Mouse (Mus musculus): ENCODE results near the gene Fam216a. TPM values are rescaled to one million over a fixed set of nuclear protein-coding genes. Genes with fewer than 3 reads are reported as not detected.
"Not testable (repeated sequence)": the region's sequence is repeated elsewhere in the genome, so short reads cannot be mapped to it uniquely, and the experiment has no call there.

Gene Fam216a
- polyA plus RNA-seq, 1 experiment from 2014 or later = 67.4 TPM

DNA sequence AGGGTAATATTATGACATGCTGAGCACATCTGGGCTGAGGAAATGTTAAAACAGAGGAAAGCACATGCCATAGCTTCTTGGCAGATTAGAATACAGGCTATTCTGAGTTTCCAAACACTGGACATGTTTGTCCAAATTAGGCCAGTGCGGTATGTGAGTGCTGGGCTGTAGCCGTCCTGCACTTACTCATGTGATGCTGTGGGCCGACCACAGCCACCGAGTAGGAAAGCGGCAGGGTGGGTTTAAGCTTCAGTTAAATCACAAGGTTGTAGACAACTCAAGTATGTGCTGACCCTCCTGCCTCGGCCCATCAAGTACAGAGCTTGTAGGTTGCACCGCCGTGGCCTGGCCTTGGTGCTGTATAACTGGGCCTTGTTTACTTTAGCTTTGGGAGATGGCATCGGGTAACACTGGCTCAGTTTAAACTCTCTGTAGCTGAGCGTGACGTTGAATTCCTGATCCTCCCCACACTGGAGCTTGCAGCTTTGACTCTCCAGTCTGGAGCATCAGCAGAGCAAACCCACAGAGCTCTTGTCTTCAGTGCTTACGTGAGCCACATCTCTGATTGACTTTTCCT, 51.9 kb downstream of the Fam216a start:
- H3K9me3 ChIP-seq (replicated peaks; ENCODE audit: control insufficient read depth, low read length) = no peaks in the 10 kb centered on the region
- H3K9ac ChIP-seq (ENCODE audit: low read depth, low read length) = no peak overlapping the region
- peak overlapping the region; percentile 70 for H3K27ac ChIP-seq (ENCODE audit: low read depth, low read length)
- peaks cover 14% of the 10 kb centered on the region for H3K4me1 ChIP-seq (ENCODE audit: control insufficient read depth, insufficient read depth, low read length)
- no peak overlapping the region for H3K4me2 ChIP-seq
- no peak for ATAC-seq (replicated peaks; ENCODE audit: insufficient number of reproducible peaks, low FRiP score, low TSS enrichment)
- H3K27me3 ChIP-seq (ENCODE audit: control insufficient read depth, insufficient read depth, low read length) = no peaks in the 10 kb centered on the region
- peaks cover 6% of the 10 kb centered on the region; the same call in 1 of the 2 replicates for H3K36me3 ChIP-seq (ENCODE audit: control insufficient read depth, insufficient read depth, low read length)
- 63% methylated on average over 12 of the region's 12 CpGs for WGBS (ENCODE audit: insufficient replicate concordance)
- no peak overlapping the region for H3K4me3 ChIP-seq (ENCODE audit: low read depth, low read length)

DNA sequence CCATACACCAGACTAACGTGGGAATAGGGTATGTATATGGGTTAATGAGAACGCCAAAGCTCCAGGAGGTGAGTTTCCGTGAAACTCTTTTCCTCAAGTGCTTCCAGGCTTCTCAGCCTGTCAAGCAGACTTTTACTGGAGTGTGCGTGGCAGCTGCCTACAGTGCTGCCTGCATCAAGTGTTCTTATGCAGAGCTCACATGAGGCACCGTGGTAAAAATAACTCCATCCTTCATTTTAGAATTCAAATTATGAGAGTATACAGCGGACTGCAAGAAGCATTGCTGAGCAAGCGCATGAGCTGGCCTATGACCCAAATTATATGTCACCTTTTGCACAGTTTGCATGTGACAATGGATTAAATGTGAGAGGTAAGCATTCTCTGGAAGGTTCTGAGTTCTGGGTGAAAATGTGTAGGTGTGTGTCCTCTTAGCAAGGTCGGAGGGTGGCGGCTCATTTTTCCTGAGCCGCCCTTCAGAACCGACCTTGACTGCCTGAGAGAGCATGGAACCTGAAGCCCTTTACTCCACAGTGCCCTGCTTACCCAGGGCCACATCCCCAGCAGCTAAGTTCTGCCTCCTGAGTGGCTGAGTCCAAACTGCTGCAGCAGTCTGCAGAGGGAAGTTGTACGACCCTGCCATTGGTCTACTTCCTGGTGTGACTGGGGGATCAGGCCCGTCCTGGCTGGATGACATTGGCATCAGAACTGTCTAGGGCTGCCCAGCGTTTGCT, 52.5 kb downstream of the Fam216a start:
- Histone ChIP-seq H3K27me3 (ENCODE audit: control insufficient read depth, insufficient read depth, low read length) (no peaks in the 10 kb centered on the region), H3K9ac (ENCODE audit: low read depth, low read length) (no peak overlapping the region), H3K4me1 (ENCODE audit: control insufficient read depth, insufficient read depth, low read length) (peaks cover 18% of the 10 kb centered on the region), H3K4me3 (ENCODE audit: low read depth, low read length) (no peak overlapping the region), H3K9me3 (replicated peaks; ENCODE audit: control insufficient read depth, low read length) (no peaks in the 10 kb centered on the region), H3K36me3 (ENCODE audit: control insufficient read depth, insufficient read depth, low read length) (peaks cover 2% of the 10 kb centered on the region; the same call in 1 of the 2 replicates), H3K27ac (ENCODE audit: low read depth, low read length) (peak overlapping the region; percentile 70), H3K4me2 (no peak overlapping the region)
- ATAC-seq (replicated peaks; ENCODE audit: insufficient number of reproducible peaks, low FRiP score, low TSS enrichment) = no peak
- WGBS (ENCODE audit: insufficient replicate concordance) = 65% methylated on average over 14 of the region's 14 CpGs

DNA sequence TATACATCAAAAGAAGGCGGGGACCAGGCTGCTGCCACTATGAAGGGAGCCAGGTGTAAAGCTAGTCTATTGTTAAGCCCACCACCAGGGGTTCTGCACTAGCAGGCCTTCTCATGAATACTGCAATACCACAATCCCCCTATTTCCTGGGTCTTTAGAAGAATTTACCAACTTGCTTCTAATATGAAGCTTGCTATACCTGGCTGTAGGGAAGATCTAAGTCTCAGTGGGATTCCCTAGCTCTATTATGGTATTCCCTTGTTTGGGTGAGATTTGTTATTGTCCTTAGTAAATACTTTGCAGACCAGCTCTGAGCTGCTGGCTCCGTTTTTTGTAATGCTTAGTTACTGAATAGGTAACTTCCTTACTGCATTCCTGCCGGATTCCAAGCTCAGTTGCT, 53.2 kb downstream of the Fam216a start:
- 82% methylated on average over 3 of the region's 3 CpGs for WGBS (ENCODE audit: insufficient replicate concordance)
- H3K4me1 ChIP-seq (ENCODE audit: control insufficient read depth, insufficient read depth, low read length) = peaks cover 20% of the 10 kb centered on the region
- H3K9me3 ChIP-seq (replicated peaks; ENCODE audit: control insufficient read depth, low read length); H3K9ac ChIP-seq (ENCODE audit: low read depth, low read length); H3K36me3 ChIP-seq (ENCODE audit: control insufficient read depth, insufficient read depth, low read length); H3K4me3 ChIP-seq (ENCODE audit: low read depth, low read length); ATAC-seq (replicated peaks; ENCODE audit: insufficient number of reproducible peaks, low FRiP score, low TSS enrichment); H3K27me3 ChIP-seq (ENCODE audit: control insufficient read depth, insufficient read depth, low read length); H3K4me2 ChIP-seq: not testable (repeated sequence)
- H3K27ac ChIP-seq (ENCODE audit: low read depth, low read length) = peak overlapping the region; percentile 70

DNA sequence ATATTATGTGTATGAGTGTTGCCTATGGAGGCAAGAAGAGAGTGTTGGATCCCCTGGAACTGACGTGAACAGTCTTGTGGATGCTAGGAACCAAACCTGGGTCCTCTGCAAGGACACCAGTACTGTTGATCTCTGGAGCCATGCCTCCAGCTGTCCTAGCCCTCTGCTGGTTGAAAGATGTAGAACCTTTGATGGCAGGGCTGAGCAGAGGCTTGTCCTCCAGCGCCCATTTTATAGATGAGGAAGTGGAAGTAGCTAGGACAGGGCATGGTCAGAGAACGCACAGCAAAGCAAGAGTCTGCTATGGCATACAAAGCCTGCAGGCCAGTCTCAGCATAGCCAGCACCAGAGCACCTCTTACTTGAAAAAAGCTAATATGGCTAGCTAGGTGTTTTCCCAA, 54.1 kb downstream of the Fam216a start:
- no peak overlapping the region for H3K27ac ChIP-seq (ENCODE audit: low read depth, low read length)

DNA sequence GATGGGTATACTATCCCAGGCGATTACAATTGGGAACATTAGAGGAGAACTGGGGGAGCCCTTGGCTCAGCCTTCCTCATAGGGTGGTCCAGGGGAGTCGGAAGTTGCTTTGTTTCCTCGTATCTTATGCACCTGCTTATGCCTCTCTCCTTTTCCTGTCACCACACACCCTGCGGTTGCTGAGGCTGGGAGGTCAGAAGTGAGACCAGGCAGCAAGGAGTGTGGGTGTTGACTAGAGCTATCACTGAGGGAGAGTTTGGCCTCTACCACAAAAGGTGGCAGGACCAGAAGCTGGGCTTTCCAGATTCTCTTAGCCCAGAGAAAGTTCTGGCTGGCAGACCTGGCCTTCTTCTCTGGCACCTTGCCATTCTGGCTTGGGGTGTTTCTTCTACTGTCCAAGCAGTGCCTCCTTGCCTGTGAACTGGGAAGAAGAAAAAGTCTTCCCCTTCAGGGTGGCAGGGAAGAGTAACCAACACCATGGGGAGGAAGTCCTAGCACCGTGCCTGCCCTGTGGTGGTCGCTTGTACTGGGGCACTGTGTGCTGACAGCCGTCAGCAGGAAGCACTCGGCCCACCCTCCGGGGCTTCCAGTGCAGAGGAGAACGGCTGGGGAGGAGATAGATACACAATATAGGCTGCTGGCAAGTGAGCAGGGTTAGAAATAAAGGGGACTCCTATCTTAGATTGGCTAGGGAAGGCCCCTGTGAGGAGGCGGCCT, 54.7 kb downstream of the Fam216a start:
- no peak overlapping the region for H3K4me2 ChIP-seq
- H3K4me3 ChIP-seq (ENCODE audit: low read depth, low read length) = no peak overlapping the region
- WGBS (ENCODE audit: insufficient replicate concordance) = 72% methylated on average over 11 of the region's 11 CpGs
- ATAC-seq (replicated peaks; ENCODE audit: insufficient number of reproducible peaks, low FRiP score, low TSS enrichment) = no peak
- H3K9ac ChIP-seq (ENCODE audit: low read depth, low read length) = no peak overlapping the region
- H3K36me3 ChIP-seq (ENCODE audit: control insufficient read depth, insufficient read depth, low read length) = peaks cover 2% of the 10 kb centered on the region; the same call in 1 of the 2 replicates
- no peaks in the 10 kb centered on the region for H3K27me3 ChIP-seq (ENCODE audit: control insufficient read depth, insufficient read depth, low read length)
- H3K9me3 ChIP-seq (replicated peaks; ENCODE audit: control insufficient read depth, low read length) = no peaks in the 10 kb centered on the region
- no peak overlapping the region for H3K27ac ChIP-seq (ENCODE audit: low read depth, low read length)
- H3K4me1 ChIP-seq (ENCODE audit: control insufficient read depth, insufficient read depth, low read length) = peaks cover 20% of the 10 kb centered on the region

More for the DNA sequence above, 54.1 kb downstream of the Fam216a start:
- peaks cover 2% of the 10 kb centered on the region; the same call in 1 of the 2 replicates for H3K36me3 ChIP-seq (ENCODE audit: control insufficient read depth, insufficient read depth, low read length)
- H3K9ac ChIP-seq (ENCODE audit: low read depth, low read length) = no peak overlapping the region
- no peak overlapping the region for H3K4me2 ChIP-seq
- H3K4me3 ChIP-seq (ENCODE audit: low read depth, low read length) = no peak overlapping the region
- no peaks in the 10 kb centered on the region for H3K27me3 ChIP-seq (ENCODE audit: control insufficient read depth, insufficient read depth, low read length)
- WGBS (ENCODE audit: insufficient replicate concordance) = 86% methylated on average over 3 of the region's 3 CpGs
- H3K4me1 ChIP-seq (ENCODE audit: control insufficient read depth, insufficient read depth, low read length) = peaks cover 20% of the 10 kb centered on the region
- no peak for ATAC-seq (replicated peaks; ENCODE audit: insufficient number of reproducible peaks, low FRiP score, low TSS enrichment)
- no peaks in the 10 kb centered on the region for H3K9me3 ChIP-seq (replicated peaks; ENCODE audit: control insufficient read depth, low read length)

DNA sequence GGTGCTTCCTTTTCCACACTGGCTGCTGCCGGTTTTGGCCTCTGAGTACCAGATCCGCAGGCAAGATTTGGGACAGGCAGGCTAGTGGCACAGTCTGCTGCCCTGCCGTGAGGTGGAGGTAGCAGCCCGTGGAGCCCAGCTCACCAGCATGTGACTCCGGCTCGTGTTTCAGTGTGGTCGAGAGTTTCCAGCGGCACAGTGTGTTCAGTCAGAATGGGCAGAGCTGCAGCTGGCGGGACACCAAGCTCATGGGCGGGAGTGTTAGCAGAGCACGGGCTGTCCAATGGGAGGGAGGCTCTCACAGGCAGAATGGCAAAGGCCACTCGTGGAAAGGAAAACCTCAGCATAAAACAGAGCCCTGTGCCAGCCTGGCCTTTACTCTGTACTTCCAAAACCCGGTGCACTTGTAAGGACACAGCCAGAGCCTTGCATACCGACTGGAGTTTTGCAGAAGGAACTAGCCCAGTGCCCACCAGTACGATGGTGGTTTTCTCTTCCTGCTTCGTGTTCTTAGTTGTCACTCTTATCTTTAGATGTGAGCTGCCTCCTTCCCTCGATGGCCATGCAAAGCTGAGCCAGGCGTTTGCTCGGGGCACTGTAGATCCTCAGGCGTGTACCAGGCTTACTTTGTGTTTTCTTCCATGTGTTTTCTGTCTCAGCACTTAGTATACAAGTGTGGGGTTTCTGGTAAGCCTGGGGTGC, 57.0 kb downstream of the Fam216a start:
- Histone ChIP-seq H3K36me3 (ENCODE audit: control insufficient read depth, insufficient read depth, low read length) (peaks cover 4% of the 10 kb centered on the region; the same call in 1 of the 2 replicates), H3K4me2 (no peak overlapping the region), H3K4me3 (ENCODE audit: low read depth, low read length) (no peak overlapping the region), H3K9ac (ENCODE audit: low read depth, low read length) (no peak overlapping the region), H3K9me3 (replicated peaks; ENCODE audit: control insufficient read depth, low read length) (no peaks in the 10 kb centered on the region), H3K27ac (ENCODE audit: low read depth, low read length) (peak overlapping the region; percentile 17; the same call in 1 of the 2 replicates), H3K27me3 (ENCODE audit: control insufficient read depth, insufficient read depth, low read length) (no peaks in the 10 kb centered on the region), H3K4me1 (ENCODE audit: control insufficient read depth, insufficient read depth, low read length) (peaks cover 17% of the 10 kb centered on the region)
- WGBS (ENCODE audit: insufficient replicate concordance) = 61% methylated on average over 20 of the region's 20 CpGs
- no peak for ATAC-seq (replicated peaks; ENCODE audit: insufficient number of reproducible peaks, low FRiP score, low TSS enrichment)

Other genes with a start within 250 kb of the Fam216a start
- gene Ccdc63, start 231.5 kb downstream of the Fam216a start, polyA plus RNA-seq (2014; fragmentation: Nextera tagmentation; extraction: Ambion mirVana) = 0.47 and 0.51 TPM in 2 replicates
- gene Ppp1cc, start 214.1 kb downstream of the Fam216a start, polyA plus RNA-seq (2014; fragmentation: Nextera tagmentation; extraction: Ambion mirVana) = 216 and 225 TPM in 2 replicates
- gene Hvcn1, start 165.6 kb downstream of the Fam216a start, polyA plus RNA-seq (2014; fragmentation: Nextera tagmentation; extraction: Ambion mirVana) = 1.7 and 2.7 TPM in 2 replicates
- 1.7 and 2.2 TPM in 2 replicates for gene Tctn1, start 107.9 kb downstream of the Fam216a start, polyA plus RNA-seq (2014; fragmentation: Nextera tagmentation; extraction: Ambion mirVana)
- 10.2 and 12.3 TPM in 2 replicates for gene Pptc7, start 88.0 kb downstream of the Fam216a start, polyA plus RNA-seq (2014; fragmentation: Nextera tagmentation; extraction: Ambion mirVana)
- gene Rad9b, start 18.1 kb downstream of the Fam216a start, polyA plus RNA-seq (2014; fragmentation: Nextera tagmentation; extraction: Ambion mirVana) = 4.5 and 5.0 TPM in 2 replicates
- 241 and 245 TPM in 2 replicates for gene Vps29, start 18.0 kb downstream of the Fam216a start, polyA plus RNA-seq (2014; fragmentation: Nextera tagmentation; extraction: Ambion mirVana)
- gene Gpn3, start 488 bp downstream of the Fam216a start, polyA plus RNA-seq (2014; fragmentation: Nextera tagmentation; extraction: Ambion mirVana) = 63.1 and 67.2 TPM in 2 replicates
- gene Arpc3, start 19.5 kb upstream of the Fam216a start, polyA plus RNA-seq (2014; fragmentation: Nextera tagmentation; extraction: Ambion mirVana) = 39.3 and 81.8 TPM in 2 replicates
- gene Anapc7, start 49.3 kb upstream of the Fam216a start, polyA plus RNA-seq (2014; fragmentation: Nextera tagmentation; extraction: Ambion mirVana) = 20.9 and 22.1 TPM in 2 replicates
- 255 and 272 TPM in 2 replicates for gene Atp2a2, start 129.9 kb upstream of the Fam216a start, polyA plus RNA-seq (2014; fragmentation: Nextera tagmentation; extraction: Ambion mirVana)
- gene Ift81, start 242.2 kb upstream of the Fam216a start, polyA plus RNA-seq (2014; fragmentation: Nextera tagmentation; extraction: Ambion mirVana) = 23.9 and 28.4 TPM in 2 replicates

Data from heart, embryonic 11.5 days (tissue).